In genomic region chr1:134513312-134513860, GRCm38 (mm10) we compare ENCODE assay signal across 8 mouse cellular contexts. TPM values are rescaled to one million over a fixed set of nuclear protein-coding genes. Genes with fewer than 3 reads are reported as not detected.
A peak's percentile ranks its signal among the peaks of the same experiment; 100 is the strongest.
DNase-seq lines count a peak whose midpoint lies in the region; ATAC-seq and TF ChIP-seq lines count a peak whose summit lies in the region.

No protein-coding gene starts in this region.

- TF ChIP-seq CTCF in forebrain, postnatal 0 days (IDR thresholded peaks at IDR 0.05; ENCODE audit: low read depth): no peak
- TF ChIP-seq CTCF in lung, postnatal 0 days (IDR thresholded peaks at IDR 0.05): peak; percentile 27

- H3K9ac ChIP-seq in forebrain, postnatal 0 days: peak overlapping the region; percentile 46
- 0 out of 2 replicates have a peak overlapping the region, but pooled peaks have one; percentile 26 for H3K9ac ChIP-seq in lung, postnatal 0 days (replicated peaks; ENCODE audit: low read depth)

- TF ChIP-seq EP300 in lung, postnatal 0 days (IDR thresholded peaks at IDR 0.05): no peak

- H3K27me3 ChIP-seq in forebrain, postnatal 0 days (ENCODE audit: insufficient read depth, low read length): peaks cover 8% of the 10 kb centered on the region
- no peaks in the 10 kb centered on the region for H3K27me3 ChIP-seq in lung, postnatal 0 days (replicated peaks; ENCODE audit: insufficient read depth, low read length)

- no peak overlapping the region for H3K27ac ChIP-seq in forebrain, postnatal 0 days (ENCODE audit: low read depth, low read length)
- 0 out of 2 replicates have a peak overlapping the region, but pooled peaks have one; percentile 1 for H3K27ac ChIP-seq in lung, postnatal 0 days (ENCODE audit: low read length)

- peak overlapping the region; percentile 34 for H3K4me3 ChIP-seq in forebrain, postnatal 0 days (ENCODE audit: low read depth, low read length)
- H3K4me3 ChIP-seq in lung, postnatal 0 days (ENCODE audit: low read depth, low read length): peak overlapping the region; percentile 41

- H3K4me2 ChIP-seq in forebrain, postnatal 0 days (ENCODE audit: low read depth): peak overlapping the region; percentile 68
- H3K4me2 ChIP-seq in lung, postnatal 0 days (replicated peaks; ENCODE audit: low read depth, low read length): peak overlapping the region; percentile 81

- 0 out of 2 replicates have a peak, but pooled peaks cover 5% of the 10 kb centered on the region for H3K36me3 ChIP-seq in forebrain, postnatal 0 days (ENCODE audit: insufficient read depth)
- no peaks in the 10 kb centered on the region for H3K36me3 ChIP-seq in lung, postnatal 0 days (ENCODE audit: insufficient read depth, low read length)

- no peak for ATAC-seq in CD4-positive, CD25-positive, alpha-beta regulatory T cell, adult 4 months
- peak; percentile 48; the same call in 1 of the 2 replicates for ATAC-seq in forebrain, postnatal 0 days
- ATAC-seq in lung, postnatal 0 days: peak; percentile 76

- peak; percentile 17 for DNase-seq in CD4-positive, CD25-positive, alpha-beta regulatory T cell, adult 2 months (ENCODE audit: low read depth, low spot score)
- DNase-seq in adrenal gland, postnatal 25 days: peak; percentile 32
- DNase-seq in forebrain, postnatal 0 days: peak; percentile 34
- peak; percentile 21 for DNase-seq in kidney, adult 9 months
- DNase-seq in lung, postnatal 0 days (ENCODE audit: low spot score): peak; percentile 57
- peak; percentile 58 for DNase-seq in retina, embryonic 14.5 days (ENCODE audit: low spot score)
- DNase-seq in right cerebral cortex, postnatal 36 days (ENCODE audit: low spot score in 2 of 2): no peak

- peaks cover 8% of the 10 kb centered on the region for H3K4me1 ChIP-seq in forebrain, postnatal 0 days (ENCODE audit: insufficient read depth)
- H3K4me1 ChIP-seq in lung, postnatal 0 days (ENCODE audit: insufficient read depth, low read depth, low read length): peaks cover 10% of the 10 kb centered on the region; the same call in 1 of the 2 replicates

- H3K9me3 ChIP-seq in forebrain, postnatal 0 days (ENCODE audit: low read length): no peaks in the 10 kb centered on the region
- H3K9me3 ChIP-seq in lung, postnatal 0 days (ENCODE audit: low read length): no peaks in the 10 kb centered on the region

- WGBS in forebrain, postnatal 0 days: under 1% methylated on average over 38 of the region's 38 CpGs
- WGBS in lung, postnatal 0 days: 1% methylated on average over 38 of the region's 38 CpGs

RNA-seq across cellular contexts. Expression of gene Rabif, which starts 18.9 kb away (rescaled TPM):
- 10 to 100 TPM; 45.5 to 47.1 TPM for polyA plus RNA-seq in CD4-positive, CD25-positive, alpha-beta regulatory T cell, adult 4 months (2017; shearing (Covaris generic))
- total RNA-seq in adrenal gland, postnatal 25 days (2021): 34.1 and 38.4 TPM in 2 replicates
- 35.0 and 39.6 TPM in 2 replicates for total RNA-seq in forebrain, postnatal 0 days (2014; rRNA removed)
- 68.9 and 74.6 TPM in 2 replicates for polyA plus RNA-seq in forebrain, postnatal 0 days (2015; fragmentation: Nextera tagmentation; extraction: Ambion mirVana)
- 28.0 and 29.1 TPM in 2 replicates for polyA plus RNA-seq in lung, postnatal 0 days (2015; fragmentation: Nextera tagmentation; extraction: Ambion mirVana)

RNA-seq across cellular contexts. Expression of gene Mgat4e, which starts 36.1 kb away (rescaled TPM):
- polyA plus RNA-seq in CD4-positive, CD25-positive, alpha-beta regulatory T cell, adult 4 months (2017; shearing (Covaris generic)): not detected
- not detected in 2 replicates for total RNA-seq in adrenal gland, postnatal 25 days (2021)
- total RNA-seq in forebrain, postnatal 0 days (2014; rRNA removed): 0.23 TPM in 1 of 2 replicates, not detected in the other
- not detected in 2 replicates for polyA plus RNA-seq in forebrain, postnatal 0 days (2015; fragmentation: Nextera tagmentation; extraction: Ambion mirVana)
- not detected in 2 replicates for polyA plus RNA-seq in lung, postnatal 0 days (2015; fragmentation: Nextera tagmentation; extraction: Ambion mirVana)

RNA-seq across cellular contexts. Expression of gene Kdm5b, which starts 46.6 kb away (rescaled TPM):
- polyA plus RNA-seq in CD4-positive, CD25-positive, alpha-beta regulatory T cell, adult 4 months (2017; shearing (Covaris generic)): 10 to 100 TPM; 15.5 to 18.1 TPM
- total RNA-seq in adrenal gland, postnatal 25 days (2021): 45.5 and 55.4 TPM in 2 replicates
- total RNA-seq in forebrain, postnatal 0 days (2014; rRNA removed): 75.2 and 84.6 TPM in 2 replicates
- 38.3 and 53.6 TPM in 2 replicates for polyA plus RNA-seq in forebrain, postnatal 0 days (2015; fragmentation: Nextera tagmentation; extraction: Ambion mirVana)
- polyA plus RNA-seq in lung, postnatal 0 days (2015; fragmentation: Nextera tagmentation; extraction: Ambion mirVana): 33.3 and 37.5 TPM in 2 replicates

RNA-seq across cellular contexts. Expression of gene Klhl12, which starts 58.1 kb away (rescaled TPM):
- 10 to 100 TPM; 13.7 to 15.8 TPM for polyA plus RNA-seq in CD4-positive, CD25-positive, alpha-beta regulatory T cell, adult 4 months (2017; shearing (Covaris generic))
- total RNA-seq in adrenal gland, postnatal 25 days (2021): 20.1 and 24.9 TPM in 2 replicates
- total RNA-seq in forebrain, postnatal 0 days (2014; rRNA removed): 33.5 and 40.0 TPM in 2 replicates
- polyA plus RNA-seq in forebrain, postnatal 0 days (2015; fragmentation: Nextera tagmentation; extraction: Ambion mirVana): 26.2 and 33.6 TPM in 2 replicates
- 11.3 and 12.8 TPM in 2 replicates for polyA plus RNA-seq in lung, postnatal 0 days (2015; fragmentation: Nextera tagmentation; extraction: Ambion mirVana)

Comparison
In these comparisons a context has a peak if more than half of its experiments do, and no peak if none do; other contexts are left out.
1. DNase-seq: peak in CD4-positive, CD25-positive, alpha-beta regulatory T cell, adult 2 months (single experiment), adrenal gland, postnatal 25 days (single experiment), forebrain, postnatal 0 days (single experiment), kidney, adult 9 months (single experiment), lung, postnatal 0 days (single experiment) and retina, embryonic 14.5 days (single experiment); none in right cerebral cortex, postnatal 36 days (0 of 2).